Mouse (Mus musculus) stomach, postnatal 0 days (tissue): ENCODE measurements around the gene Ctnnd2.

Source experiments
- CTCF ChIP-seq: IDR thresholded peaks from 2 replicates; pipeline ENCODE4 v1.5.1; 2016; ENCODE audit warnings: antibody characterized with exemption, low read depth, mild to moderate bottlenecking, moderate library complexity
- EP300 ChIP-seq: optimal IDR thresholded peaks from 2 replicates; pipeline ENCODE3; 2016; ENCODE audit warnings: antibody characterized with exemption

DNA sequence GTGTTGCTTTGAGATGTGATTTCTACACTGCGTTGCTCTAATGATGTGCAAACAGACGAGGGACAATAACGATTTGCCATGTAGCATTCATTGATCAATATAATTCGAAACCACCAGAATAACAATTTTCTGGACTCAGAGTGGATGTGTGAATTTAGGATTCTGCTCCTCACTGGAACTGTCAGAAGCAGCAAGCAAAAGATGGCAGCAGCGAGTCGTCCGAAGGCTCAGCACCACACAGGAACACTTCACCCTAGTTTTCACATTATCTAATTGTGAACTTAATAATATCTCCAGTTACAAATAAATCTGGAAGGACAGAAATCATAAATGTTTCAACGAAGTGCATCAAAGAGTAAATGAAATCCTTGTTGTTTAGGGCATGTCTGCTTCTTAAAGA, 2.4 kb upstream of the Ctnnd2 start:
- peak; percentile 32 for TF ChIP-seq CTCF
- TF ChIP-seq EP300: no peak
